Mouse (Mus musculus) c-Kit-positive CD71-positive TER-119-negative erythroid progenitor cells, embryonic 14.5 days (primary cell): ENCODE results near the gene Adat1.
"Not testable (repeated sequence)": the region's sequence is repeated elsewhere in the genome, so short reads cannot be mapped to it uniquely, and the experiment has no call there.

Experiments used
- DNase-seq: peaks from one replicate; pipeline ENCODE4 v3.0.0-alpha.2; 2013; ENCODE audit warnings: low read depth

Gene Adat1

GRCm38 (mm10) chr8:111938076-111938985 is 53.8 kb downstream of the Adat1 start:
- DNase-seq = not testable (repeated sequence)

DNA sequence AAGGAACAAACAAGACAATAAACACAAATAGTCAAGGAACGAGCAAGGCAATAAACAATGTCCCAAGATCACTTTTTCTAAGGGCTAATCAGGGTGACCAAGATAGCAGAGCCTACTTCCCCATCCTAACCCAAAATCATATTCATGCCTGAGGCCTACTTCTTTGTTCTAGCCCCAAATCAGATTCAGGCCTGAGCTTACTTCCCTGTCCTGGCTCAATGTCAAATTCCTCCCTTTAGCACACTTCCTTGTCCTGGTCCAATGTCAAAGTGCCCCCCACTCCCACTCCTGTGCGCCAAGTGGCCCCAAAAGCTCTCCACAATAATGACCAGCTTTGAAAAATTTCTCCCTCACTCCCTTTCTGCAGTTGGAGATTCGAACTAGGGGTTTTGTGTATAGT is 54.9 kb downstream of the Adat1 start:
- DNase-seq = no peak

- no peak for DNase-seq
These were observed 57.9 kb downstream of the Adat1 start for GRCm38 (mm10) chr8:111934201-111934600.

GRCm38 (mm10) chr8:111933348-111934076 is 58.6 kb downstream of the Adat1 start, which contains the start of gene Tmem231:
Gene Tmem231 (minus strand): TSS chr8:111933881.
- peak; percentile 84 for DNase-seq

DNA sequence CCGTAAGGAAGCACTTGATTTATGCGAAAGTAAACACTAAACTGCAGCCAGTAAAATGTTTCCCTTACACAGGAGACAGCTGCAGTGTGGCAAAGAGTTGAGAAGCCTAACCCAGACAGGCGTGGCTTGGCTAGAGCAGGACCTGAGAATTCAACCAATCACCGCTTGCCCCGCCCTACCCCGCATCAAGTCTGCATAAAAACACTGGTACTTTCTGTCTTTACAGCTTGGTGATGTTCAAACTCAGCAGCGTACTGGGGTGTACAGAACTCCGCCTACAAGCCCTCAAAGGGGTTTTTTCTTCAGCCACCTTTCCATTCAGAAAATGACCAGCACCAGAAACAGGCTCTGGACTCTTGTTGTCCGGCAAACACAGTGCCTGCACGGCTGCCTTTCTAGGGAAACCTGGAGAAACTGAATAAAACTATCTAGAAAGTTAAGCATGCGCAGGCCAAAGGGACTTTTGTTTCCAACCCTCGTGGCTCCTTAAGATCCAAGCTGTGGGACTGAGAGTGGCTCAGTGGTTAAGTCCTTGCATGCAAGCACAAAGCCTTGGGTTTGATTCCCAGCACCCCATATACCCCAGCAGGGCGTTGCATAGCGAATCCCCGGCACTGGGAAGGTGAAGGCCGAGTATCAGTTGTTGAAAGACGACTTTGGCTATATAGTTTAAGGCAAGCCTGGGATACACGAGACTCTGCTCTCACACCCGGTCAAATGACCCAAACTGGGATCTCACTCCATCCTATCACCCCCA is 59.3 kb downstream of the Adat1 start:
- DNase-seq = peak; percentile 70

GRCm38 (mm10) chr8:111931721-111932120 is 60.4 kb downstream of the Adat1 start:
- DNase-seq = no peak

DNA sequence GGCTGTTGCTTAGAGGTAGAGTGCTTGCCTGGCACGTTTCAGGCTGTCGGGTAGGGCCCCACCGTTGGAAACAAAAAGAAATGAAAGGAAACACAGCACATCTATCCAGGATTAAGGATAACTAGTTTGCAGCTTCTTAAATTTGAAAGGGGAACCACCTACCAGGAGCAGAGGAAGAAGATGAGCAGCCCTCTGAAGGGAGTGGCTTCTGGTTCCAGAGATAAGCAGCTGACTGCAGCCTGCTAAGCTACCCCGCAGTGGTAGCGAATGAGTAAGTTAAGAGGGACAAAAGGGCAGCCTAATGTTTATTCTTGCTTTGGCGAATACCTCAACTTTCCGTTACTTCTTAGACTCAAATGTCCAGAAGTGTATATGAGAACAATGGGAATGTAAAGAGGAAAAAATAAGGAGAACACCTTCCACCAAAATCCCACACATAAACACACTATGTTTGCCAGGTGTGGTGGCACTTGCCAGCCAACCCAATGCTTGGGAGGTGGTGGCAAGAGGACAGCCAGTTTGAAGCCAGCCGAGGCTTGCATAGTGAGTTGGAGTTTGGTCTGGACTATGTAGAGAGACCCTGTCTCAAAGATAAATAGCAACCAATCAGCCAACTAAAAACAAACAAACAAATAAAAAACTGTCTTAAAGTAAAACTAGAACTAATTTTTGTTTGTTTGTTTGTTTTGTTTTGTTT is 62.3 kb downstream of the Adat1 start:
- peak; percentile 56 for DNase-seq

GRCm38 (mm10) chr8:111924976-111925375 is 67.1 kb downstream of the Adat1 start:
- no peak for DNase-seq

DNA sequence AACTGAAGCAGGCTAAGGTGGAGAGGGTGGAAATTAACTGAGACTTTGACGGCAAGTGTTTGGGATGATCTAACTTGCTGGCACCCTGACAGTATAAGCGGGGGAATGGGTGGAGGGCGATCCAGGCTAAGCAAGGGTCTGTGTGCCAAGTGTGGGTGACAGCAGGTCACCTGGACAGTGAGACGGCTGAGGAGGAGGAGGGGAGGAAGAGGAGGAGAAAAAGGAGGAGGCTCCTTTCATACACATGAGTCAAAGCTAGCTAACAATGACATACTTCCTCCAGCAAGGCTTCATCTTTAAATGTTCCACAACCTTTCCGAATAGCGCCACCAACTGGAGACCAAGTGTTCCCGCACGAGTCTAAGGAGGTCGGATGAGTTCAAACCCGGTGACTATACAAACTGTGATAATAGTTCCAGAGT is 68.7 kb downstream of the Adat1 start:
- peak; percentile 65 for DNase-seq

- DNase-seq = no peak
These were observed 71.1 kb downstream of the Adat1 start for GRCm38 (mm10) chr8:111920971-111921370.

DNA sequence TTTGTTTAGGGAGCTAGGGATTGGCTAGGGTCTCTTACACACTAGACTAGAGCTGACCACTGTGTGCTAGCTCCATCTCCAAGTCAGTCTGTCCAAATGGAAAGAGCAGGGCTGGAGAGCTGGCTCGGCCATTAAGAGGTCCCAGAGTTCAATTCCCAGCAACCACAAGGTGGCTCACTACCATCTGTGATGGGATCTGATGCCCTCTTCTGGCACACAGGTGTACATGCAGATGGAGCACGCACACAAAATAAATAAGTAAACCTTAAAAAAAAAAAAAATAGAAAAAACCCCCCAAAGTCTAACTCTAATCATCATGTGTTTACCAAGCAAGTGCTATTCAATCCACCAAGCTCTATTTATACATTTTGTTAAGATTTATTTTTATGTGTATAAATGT is 72.4 kb downstream of the Adat1 start:
- DNase-seq = no peak
